Mouse (Mus musculus): ENCODE measurements at regions not wholly inside any gene's neighbourhood (a gene's known extent, or its start where the extent isn't known, plus 50 kb on each side); places are given as distances from the start of the nearest gene placed in this dataset.

- H3K9ac ChIP-seq (ENCODE audit: insufficient read depth, low read depth): no peak overlapping the region
- no peaks in the 10 kb centered on the region for H3K36me3 ChIP-seq (replicated peaks in 1 of 2; ENCODE audit: control insufficient read depth in 1 of 2, insufficient read depth in 1 of 2, low read length in 1 of 2)
- TF ChIP-seq JUND (conservative IDR thresholded peaks at IDR 0.05; ENCODE audit: low read depth, low read length): no peak
- TF ChIP-seq IRF4 (IDR thresholded peaks at IDR 0.05; ENCODE audit: low read depth, low read length): no peak
- no peak for TF ChIP-seq NRF1 (IDR thresholded peaks at IDR 0.05; ENCODE audit: low read depth, low read length)
- no peak for TF ChIP-seq HCFC1 (IDR thresholded peaks at IDR 0.05; ENCODE audit: low read depth, low read length)
- no peak for TF ChIP-seq BHLHE40 (IDR thresholded peaks at IDR 0.05; ENCODE audit: low read depth, low read length)
- TF ChIP-seq ETS1 (conservative IDR thresholded peaks at IDR 0.05; ENCODE audit: low read depth, low read length): no peak
- no peak for TF ChIP-seq POLR2AphosphoS2 (IDR thresholded peaks at IDR 0.05; ENCODE audit: low read depth, low read length)
- TF ChIP-seq RCOR1 (conservative IDR thresholded peaks at IDR 0.05; ENCODE audit: low read depth, low read length): no peak
- TF ChIP-seq SMC3 (IDR thresholded peaks at IDR 0.05; ENCODE audit: low read depth, low read length): no peak
- no peak for TF ChIP-seq SIN3A (IDR thresholded peaks at IDR 0.05; ENCODE audit: low read length)
- TF ChIP-seq E2F4 (IDR thresholded peaks at IDR 0.05; ENCODE audit: insufficient replicate concordance, low read depth, low read length): no peak
- no peak for TF ChIP-seq USF1 (IDR thresholded peaks at IDR 0.05; ENCODE audit: low read depth, low read length)
- TF ChIP-seq ZNF384 (IDR thresholded peaks at IDR 0.05; ENCODE audit: low read depth, low read length): no peak
- no peak for TF ChIP-seq EP300 (IDR thresholded peaks at IDR 0.05; ENCODE audit: low read length)
- TF ChIP-seq PAX5 (IDR thresholded peaks at IDR 0.05; ENCODE audit: low read length): no peak
- TF ChIP-seq ZC3H11A (IDR thresholded peaks at IDR 0.05; ENCODE audit: low read depth, low read length): no peak
- TF ChIP-seq POLR2A (IDR thresholded peaks at IDR 0.05; ENCODE audit: low read depth, low read length): no peak
- TF ChIP-seq TCF12 (IDR thresholded peaks at IDR 0.05; ENCODE audit: low read depth, low read length): no peak
- H3K27ac ChIP-seq (ENCODE audit: insufficient read depth, low read depth): no peak overlapping the region
- H3K4me2 ChIP-seq (ENCODE audit: insufficient read depth, low read depth, poor library complexity, severe bottlenecking): no peak overlapping the region
- dilution Hi-C loops (cut with MboI; ENCODE audit: extremely low pct_ligation_motif_present, extremely low pct_unique_long_range_greater_than_20kb, low sequenced_read_pairs): no loop called here
- H3K27me3 ChIP-seq (replicated peaks): no peaks in the 10 kb centered on the region
- H3K9me3 ChIP-seq (replicated peaks; ENCODE audit: low read length): peaks cover 37% of the 10 kb centered on the region
- H3K4me1 ChIP-seq (ENCODE audit: control insufficient read depth in 1 of 2, insufficient read depth in 2 of 2): no peaks in the 10 kb centered on the region
- in situ Hi-C loops (cut with MboI; ENCODE audit: low pct_ligation_motif_present, low pct_unique_long_range_greater_than_20kb, low sequenced_read_pairs): no loop called here
- no peaks in the 10 kb centered on the region for H3K79me2 ChIP-seq (replicated peaks; ENCODE audit: control insufficient read depth, extremely low read depth, insufficient read depth, poor library complexity, severe bottlenecking)
- no peak overlapping the region for H3K4me3 ChIP-seq (replicated peaks in 1 of 3; ENCODE audit: low read depth in 2 of 3, low read length in 2 of 3, poor library complexity in 1 of 3)
- no peak for DNase-seq (ENCODE audit: extremely low read depth)
Observed at GRCm38 (mm10) chr15:17604402-17604801, 875.8 kb downstream of the Cdh9 start.

GRCm38 (mm10) chr15:17614945-17615344 lies 886.4 kb downstream of the Cdh9 start:
- TF ChIP-seq UBTF (IDR thresholded peaks at IDR 0.05; ENCODE audit: low read depth, low read length) (no peak), MYC (IDR thresholded peaks at IDR 0.05; ENCODE audit: low read depth, low read length) (no peak), ZMIZ1 (IDR thresholded peaks at IDR 0.05; ENCODE audit: low read depth, low read length) (no peak), NRF1 (IDR thresholded peaks at IDR 0.05; ENCODE audit: low read depth, low read length) (no peak), CHD1 (IDR thresholded peaks at IDR 0.05; ENCODE audit: low read depth, low read length) (no peak), ELF1 (IDR thresholded peaks at IDR 0.05; ENCODE audit: low read depth, low read length) (no peak), RCOR1 (conservative IDR thresholded peaks at IDR 0.05; ENCODE audit: low read depth, low read length) (no peak), ZNF384 (IDR thresholded peaks at IDR 0.05; ENCODE audit: low read depth, low read length) (no peak), ZC3H11A (IDR thresholded peaks at IDR 0.05; ENCODE audit: low read depth, low read length) (no peak), E2F4 (IDR thresholded peaks at IDR 0.05; ENCODE audit: insufficient replicate concordance, low read depth, low read length) (no peak), POLR2A (IDR thresholded peaks at IDR 0.05; ENCODE audit: low read depth, low read length) (no peak)
- dilution Hi-C loops (cut with MboI; ENCODE audit: extremely low pct_ligation_motif_present, extremely low pct_unique_long_range_greater_than_20kb, low sequenced_read_pairs): no loop called here
- in situ Hi-C loops (cut with MboI; ENCODE audit: low pct_ligation_motif_present, low pct_unique_long_range_greater_than_20kb, low sequenced_read_pairs): loop anchor here (5.0 kb wide), 1 partner anchor 718 kb away; no protein-coding TSS in a partner anchor
- Histone ChIP-seq H3K36me3 (replicated peaks in 1 of 2; ENCODE audit: control insufficient read depth in 1 of 2, insufficient read depth in 1 of 2, low read length in 1 of 2) (no peaks in the 10 kb centered on the region), H3K9me3 (replicated peaks; ENCODE audit: low read length) (peaks cover 34% of the 10 kb centered on the region), H3K79me2 (replicated peaks; ENCODE audit: control insufficient read depth, extremely low read depth, insufficient read depth, poor library complexity, severe bottlenecking) (no peaks in the 10 kb centered on the region), H3K9ac (ENCODE audit: insufficient read depth, low read depth) (no peak overlapping the region), H3K4me3 (replicated peaks in 1 of 3; ENCODE audit: low read depth in 2 of 3, low read length in 2 of 3, poor library complexity in 1 of 3) (no peak overlapping the region), H3K27ac (ENCODE audit: insufficient read depth, low read depth) (no peak overlapping the region), H3K4me1 (ENCODE audit: control insufficient read depth in 1 of 2, insufficient read depth in 2 of 2) (no peaks in the 10 kb centered on the region), H3K4me2 (ENCODE audit: insufficient read depth, low read depth, poor library complexity, severe bottlenecking) (no peak overlapping the region), H3K27me3 (replicated peaks) (no peaks in the 10 kb centered on the region)
- DNase-seq (ENCODE audit: extremely low read depth): no peak

All from CH12.LX (cell line).